Comparison of ENCODE assay signal across 8 mouse cellular contexts in the genomic region with DNA sequence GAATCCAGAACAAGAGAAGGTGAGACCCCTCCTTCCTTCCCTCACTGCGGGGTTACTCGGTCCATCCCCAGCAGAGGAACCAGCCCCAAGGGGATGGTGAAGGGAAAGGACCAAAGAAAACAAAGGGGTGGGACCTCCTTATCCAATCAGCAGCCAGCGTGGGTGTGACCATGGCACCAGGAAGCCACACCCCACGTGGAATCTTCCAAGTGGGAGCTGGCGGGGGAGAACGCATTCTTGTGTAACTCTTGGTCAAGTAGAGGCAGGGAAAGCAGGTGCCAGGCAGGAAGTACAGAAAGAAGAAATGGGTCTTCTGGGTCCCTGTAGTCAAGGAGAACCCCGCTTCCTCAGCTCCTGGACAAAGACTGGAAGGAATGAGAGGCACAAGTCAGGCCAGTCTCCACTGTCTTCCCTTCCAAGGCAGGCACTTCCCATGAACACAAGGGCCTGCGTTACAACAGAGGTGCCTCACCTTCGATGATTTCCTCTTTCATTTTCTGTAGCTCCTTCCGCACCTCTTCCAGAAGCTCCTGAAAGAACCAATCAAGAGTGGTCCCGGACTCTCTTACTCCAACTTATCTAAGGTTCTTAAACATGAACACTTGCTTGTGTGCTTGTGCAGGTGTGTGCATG. TPM values are rescaled to one million over a fixed set of nuclear protein-coding genes. Genes with fewer than 3 reads are reported as not detected.
DNase-seq lines count a peak whose midpoint lies in the region; ATAC-seq and TF ChIP-seq lines count a peak whose summit lies in the region.

No protein-coding gene starts in this region.

- TF ChIP-seq CTCF in small intestine, adult 2 months (IDR thresholded peaks at IDR 0.05; ENCODE audit: extremely low read depth, insufficient read length, insufficient replicate concordance, low read depth, low read length) = no peak

- peak; percentile 98 for DNase-seq in ES-CJ7 (ENCODE audit: low read depth, low spot score)
- DNase-seq in brain, adult 2 months (ENCODE audit: low read depth, low spot score) = peak; percentile 88
- DNase-seq in gastrocnemius, adult 18-20 months (ENCODE audit: low spot score) = peak; percentile 59
- DNase-seq in left cerebral cortex, postnatal 25 days (ENCODE audit: low spot score in 2 of 2) = peak; percentile 52 to 57
- no peak for DNase-seq in cerebellum, adult 9-11 months

- no peak overlapping the region for H3K4me2 ChIP-seq in hindbrain, embryonic 15.5 days

- H3K36me3 ChIP-seq in hindbrain, embryonic 15.5 days = peaks cover 29% of the 10 kb centered on the region
- H3K36me3 ChIP-seq in small intestine, adult 2 months (ENCODE audit: control insufficient read depth, insufficient read depth, low read length) = peaks cover 76% of the 10 kb centered on the region

- H3K4me3 ChIP-seq in hindbrain, embryonic 15.5 days = no peak overlapping the region
- no peak overlapping the region for H3K4me3 ChIP-seq in small intestine, adult 2 months (ENCODE audit: low read depth, low read length)

- 33% methylated on average over 11 of the region's 11 CpGs for WGBS in hindbrain, embryonic 15.5 days
- 36% methylated on average over 11 of the region's 11 CpGs for WGBS in small intestine, adult 2 months

- no peak overlapping the region for H3K27ac ChIP-seq in hindbrain, embryonic 15.5 days (replicated peaks)
- H3K27ac ChIP-seq in small intestine, adult 2 months (ENCODE audit: insufficient read depth, low read depth, low read length) = peak overlapping the region; percentile 38

- H3K4me1 ChIP-seq in hindbrain, embryonic 15.5 days (replicated peaks) = no peaks in the 10 kb centered on the region
- peaks cover 15% of the 10 kb centered on the region for H3K4me1 ChIP-seq in small intestine, adult 2 months (ENCODE audit: control insufficient read depth, insufficient read depth, insufficient read length, low read length)

- ATAC-seq in hindbrain, embryonic 15.5 days (ENCODE audit: low FRiP score, low read depth) = peak; percentile 61
- ATAC-seq in megakaryocyte-erythroid progenitor cell, adult 5-6 weeks (replicated peaks; ENCODE audit: low FRiP score, low TSS enrichment, poor library complexity, severe bottlenecking) = peak; percentile 99

- no peaks in the 10 kb centered on the region for H3K27me3 ChIP-seq in hindbrain, embryonic 15.5 days
- no peaks in the 10 kb centered on the region for H3K27me3 ChIP-seq in small intestine, adult 2 months (ENCODE audit: control insufficient read depth, insufficient read depth, low read length)

- no peaks in the 10 kb centered on the region for H3K9me3 ChIP-seq in hindbrain, embryonic 15.5 days

- no peak for TF ChIP-seq POLR2A in small intestine, adult 2 months (IDR thresholded peaks at IDR 0.05; ENCODE audit: low read depth, low read length)

- H3K9ac ChIP-seq in hindbrain, embryonic 15.5 days = no peak overlapping the region

- intact Hi-C loops in left cerebral cortex, postnatal 25 days (cut with DNase I) = no loop called here

RNA-seq across cellular contexts. Expression of gene Vasp, which starts 14.1 kb away (rescaled TPM):
- 10 to 100 TPM; 11.6 to 22.2 TPM for total RNA-seq in gastrocnemius, adult 18-20 months (2021)
- 41.5 and 42.1 TPM in 2 replicates for polyA plus RNA-seq in hindbrain, embryonic 15.5 days (2015; fragmentation: Nextera tagmentation; extraction: Ambion mirVana)
- total RNA-seq in left cerebral cortex, postnatal 25 days (2021) = 10 to 100 TPM; 13.1 to 14.3 TPM
- total RNA-seq in megakaryocyte-erythroid progenitor cell, adult 5-6 weeks (2014; fragmentation: Nextera tagmentation) = 19.3 and 34.8 TPM in 2 replicates
- total RNA-seq in megakaryocyte-erythroid progenitor cell, adult 5-6 weeks (2017) = 27.9 and 53.7 TPM in 2 replicates
- 183 and 517 TPM in 2 replicates for polyA plus RNA-seq in small intestine, adult 2 months (2012; rRNA removed)

RNA-seq across cellular contexts. Expression of gene Ppm1n, which starts 22.4 kb away (rescaled TPM):
- under 1 TPM; 0.30 to 0.36 TPM for total RNA-seq in gastrocnemius, adult 18-20 months (2021)
- 0.96 and 1.2 TPM in 2 replicates for polyA plus RNA-seq in hindbrain, embryonic 15.5 days (2015; fragmentation: Nextera tagmentation; extraction: Ambion mirVana)
- total RNA-seq in left cerebral cortex, postnatal 25 days (2021) = under 1 TPM in 1 of 2 experiments, not detected in 1; 0.55 TPM
- not detected in 2 replicates for total RNA-seq in megakaryocyte-erythroid progenitor cell, adult 5-6 weeks (2014; fragmentation: Nextera tagmentation)
- not detected in 2 replicates for total RNA-seq in megakaryocyte-erythroid progenitor cell, adult 5-6 weeks (2017)
- 1.8 and 11.8 TPM in 2 replicates for polyA plus RNA-seq in small intestine, adult 2 months (2012; rRNA removed)

RNA-seq across cellular contexts. Expression of gene Rtn2, which starts 24.9 kb away (rescaled TPM):
- 1,000 to 10,000 TPM; 1,025 to 1,102 TPM for total RNA-seq in gastrocnemius, adult 18-20 months (2021)
- 112 and 130 TPM in 2 replicates for polyA plus RNA-seq in hindbrain, embryonic 15.5 days (2015; fragmentation: Nextera tagmentation; extraction: Ambion mirVana)
- 100 to 1,000 TPM; 112 TPM for total RNA-seq in left cerebral cortex, postnatal 25 days (2021)
- not detected in 2 replicates for total RNA-seq in megakaryocyte-erythroid progenitor cell, adult 5-6 weeks (2014; fragmentation: Nextera tagmentation)
- total RNA-seq in megakaryocyte-erythroid progenitor cell, adult 5-6 weeks (2017) = not detected in 2 replicates
- 6.7 and 11.7 TPM in 2 replicates for polyA plus RNA-seq in small intestine, adult 2 months (2012; rRNA removed)

RNA-seq across cellular contexts. Expression of gene Opa3, which starts 29.4 kb away (rescaled TPM):
- 10 to 100 TPM; 41.3 to 47.1 TPM for total RNA-seq in gastrocnemius, adult 18-20 months (2021)
- polyA plus RNA-seq in hindbrain, embryonic 15.5 days (2015; fragmentation: Nextera tagmentation; extraction: Ambion mirVana) = 38.5 and 41.8 TPM in 2 replicates
- 10 to 100 TPM; 46.6 to 47.3 TPM for total RNA-seq in left cerebral cortex, postnatal 25 days (2021)
- total RNA-seq in megakaryocyte-erythroid progenitor cell, adult 5-6 weeks (2014; fragmentation: Nextera tagmentation) = 22.3 and 22.6 TPM in 2 replicates
- 17.1 and 21.2 TPM in 2 replicates for total RNA-seq in megakaryocyte-erythroid progenitor cell, adult 5-6 weeks (2017)
- 17.1 and 34.6 TPM in 2 replicates for polyA plus RNA-seq in small intestine, adult 2 months (2012; rRNA removed)

RNA-seq across cellular contexts. Expression of gene Gpr4, which starts 45.2 kb away (rescaled TPM):
- total RNA-seq in gastrocnemius, adult 18-20 months (2021) = 1 to 10 TPM; 1.3 to 3.3 TPM
- 2.7 and 3.8 TPM in 2 replicates for polyA plus RNA-seq in hindbrain, embryonic 15.5 days (2015; fragmentation: Nextera tagmentation; extraction: Ambion mirVana)
- 1 to 10 TPM; 3.7 to 4.3 TPM for total RNA-seq in left cerebral cortex, postnatal 25 days (2021)
- 0.64 TPM in 1 of 2 replicates, not detected in the other for total RNA-seq in megakaryocyte-erythroid progenitor cell, adult 5-6 weeks (2014; fragmentation: Nextera tagmentation)
- not detected in 2 replicates for total RNA-seq in megakaryocyte-erythroid progenitor cell, adult 5-6 weeks (2017)
- 3.8 and 4.4 TPM in 2 replicates for polyA plus RNA-seq in small intestine, adult 2 months (2012; rRNA removed)

Comparison
In these comparisons a context has a peak if more than half of its experiments do, and no peak if none do; other contexts are left out.
1. RNA of gene Rtn2, which starts 24.9 kb away (total RNA-seq): 1,025 to 1,102 TPM in gastrocnemius, adult 18-20 months and 112 TPM in left cerebral cortex, postnatal 25 days; not detected in megakaryocyte-erythroid progenitor cell, adult 5-6 weeks; every median in the first group is over 100 times any median in the second.